Mouse (Mus musculus) kidney, adult 2 months (tissue): Measurements from ENCODE around the gene Snrpb2. TPM values are rescaled to one million over a fixed set of nuclear protein-coding genes. Genes with fewer than 3 reads are reported as not detected.

ENCODE experiments used
- DNase-seq: peaks from one replicate; pipeline ENCODE4 v3.0.0; 2021
- H3K27ac ChIP-seq: fragments of 200-500 bp; 2 replicates; pipeline ENCODE4 v1.5.1; 2012; ENCODE audit warnings: low read depth, low read length, control low read depth, inconsistent platforms; ENCODE audit not compliant: insufficient read depth
- H3K27me3 ChIP-seq: fragments of 200-500 bp; replicated peaks from 2 replicates; pipeline ENCODE4 v1.6.1; 2012; ENCODE audit warnings: mild to moderate bottlenecking, moderate library complexity, low read length, inconsistent platforms; ENCODE audit not compliant: control insufficient read depth, insufficient read depth
- H3K36me3 ChIP-seq: fragments of 200-500 bp; 2 replicates; pipeline ENCODE4 v1.6.1; 2012; ENCODE audit warnings: mild to moderate bottlenecking, moderate library complexity, low read length, inconsistent platforms; ENCODE audit not compliant: control insufficient read depth, insufficient read depth
- H3K4me1 ChIP-seq: fragments of 200-500 bp; 2 replicates; pipeline ENCODE4 v1.6.1; 2011; ENCODE audit warnings: low read length; ENCODE audit not compliant: control insufficient read depth, insufficient read depth
- H3K4me3 ChIP-seq: fragments of 200-500 bp; 2 replicates; pipeline ENCODE4 v1.5.1; 2011; ENCODE audit warnings: mild to moderate bottlenecking, low read depth, low read length, control low read depth; ENCODE audit not compliant: insufficient read depth
- CTCF ChIP-seq: fragments of 200-500 bp; conservative IDR thresholded peaks from 2 replicates; pipeline ENCODE4 v1.5.1; 2011; ENCODE audit warnings: low read depth, mild to moderate bottlenecking, control low read depth, low read length, moderate library complexity, mixed read lengths; ENCODE audit not compliant: insufficient read depth, insufficient read length
- POLR2A ChIP-seq: fragments of 200-500 bp; IDR thresholded peaks from one replicate; pipeline ENCODE4 v1.6.1; 2011; ENCODE audit warnings: low read depth, low read length, control low read depth
- WGBS: fragments of 180-500 bp; shearing (Covaris S2); methylation state at CpG from one replicate; pipeline ENCODE4 v1.1.7; 2018; 5-methylcytosine and 5-hydroxymethylcytosine counted together
- polyA plus RNA-seq: library from polyadenylated mRNA; depleted of rRNA; stranded (reverse); fragments of >200 nt; gene quantifications from 2 replicates; pipeline ENCODE4 v1.2.3, GENCODE M21; 2012

Gene Snrpb2
- polyA plus RNA-seq, 1 experiment, result 5.3 TPM

GRCm38 (mm10) chr2:143031283-143031682 is 31.6 kb upstream of the Snrpb2 start:
- H3K4me1 ChIP-seq, result no peaks in the 10 kb centered on the region
- TF ChIP-seq POLR2A, result no peak
- no peak for TF ChIP-seq CTCF
- 85% methylated on average over 1 of the region's 1 CpGs for WGBS
- H3K27ac ChIP-seq, result no peak overlapping the region
- DNase-seq, result no peak
- no peaks in the 10 kb centered on the region for H3K27me3 ChIP-seq
- H3K36me3 ChIP-seq, result no peaks in the 10 kb centered on the region
- no peak overlapping the region for H3K4me3 ChIP-seq

- Histone ChIP-seq H3K4me3 (no peak overlapping the region), H3K4me1 (no peaks in the 10 kb centered on the region), H3K27me3 (no peaks in the 10 kb centered on the region), H3K36me3 (no peaks in the 10 kb centered on the region), H3K27ac (no peak overlapping the region)
- WGBS, result 59% methylated on average over 10 of the region's 10 CpGs
- TF ChIP-seq CTCF (no peak), POLR2A (no peak)
- no peak for DNase-seq
Observed at GRCm38 (mm10) chr2:143032378-143033255, 30.2 kb upstream of the Snrpb2 start.

GRCm38 (mm10) chr2:143034350-143035085 is 28.3 kb upstream of the Snrpb2 start:
- Histone ChIP-seq H3K27me3 (no peaks in the 10 kb centered on the region), H3K4me1 (no peaks in the 10 kb centered on the region), H3K4me3 (peak overlapping the region; percentile 44), H3K27ac (no peak overlapping the region), H3K36me3 (no peaks in the 10 kb centered on the region)
- no peak for DNase-seq
- TF ChIP-seq CTCF (no peak), POLR2A (no peak)
- 32% methylated on average over 7 of the region's 7 CpGs for WGBS

GRCm38 (mm10) chr2:143035086-143035593 is 27.7 kb upstream of the Snrpb2 start:
- Histone ChIP-seq H3K27me3 (no peaks in the 10 kb centered on the region), H3K4me3 (peak overlapping the region; percentile 44), H3K27ac (0 out of 2 replicates have a peak overlapping the region, but pooled peaks have one; percentile 22), H3K36me3 (no peaks in the 10 kb centered on the region), H3K4me1 (no peaks in the 10 kb centered on the region)
- TF ChIP-seq CTCF (no peak), POLR2A (no peak)
- peak; percentile 16 for DNase-seq
- WGBS, result 21% methylated on average over 10 of the region's 10 CpGs

GRCm38 (mm10) chr2:143041596-143041995 is 21.2 kb upstream of the Snrpb2 start:
- no peak overlapping the region for H3K27ac ChIP-seq
- no peaks in the 10 kb centered on the region for H3K27me3 ChIP-seq
- 50% methylated on average over 1 of the region's 1 CpGs for WGBS
- no peak overlapping the region for H3K4me3 ChIP-seq
- TF ChIP-seq POLR2A, result no peak
- TF ChIP-seq CTCF, result no peak
- DNase-seq, result no peak
- no peaks in the 10 kb centered on the region for H3K4me1 ChIP-seq
- H3K36me3 ChIP-seq, result no peaks in the 10 kb centered on the region

- H3K36me3 ChIP-seq, result no peaks in the 10 kb centered on the region
- H3K4me1 ChIP-seq, result no peaks in the 10 kb centered on the region
- H3K27me3 ChIP-seq, result no peaks in the 10 kb centered on the region
- no peak overlapping the region for H3K27ac ChIP-seq
- no peak overlapping the region for H3K4me3 ChIP-seq
- DNase-seq, result no peak
- TF ChIP-seq POLR2A, result no peak
- TF ChIP-seq CTCF, result no peak
Observed at GRCm38 (mm10) chr2:143055251-143055650, 7.6 kb upstream of the Snrpb2 start.

- no peaks in the 10 kb centered on the region for H3K4me1 ChIP-seq
- no peak overlapping the region for H3K4me3 ChIP-seq
- no peak overlapping the region for H3K27ac ChIP-seq
- no peak for DNase-seq
- TF ChIP-seq CTCF, result no peak
- TF ChIP-seq POLR2A, result no peak
- no peaks in the 10 kb centered on the region for H3K36me3 ChIP-seq
- no peaks in the 10 kb centered on the region for H3K27me3 ChIP-seq
- 76% methylated on average over 5 of the region's 5 CpGs for WGBS
Observed at GRCm38 (mm10) chr2:143056736-143057135, 6.1 kb upstream of the Snrpb2 start.
